Mouse (Mus musculus) intestine, postnatal 0 days (tissue): ENCODE results near the gene Zc3h7a. TPM values are rescaled to one million over a fixed set of nuclear protein-coding genes. Genes with fewer than 3 reads are reported as not detected.
A peak's percentile ranks its signal among the peaks of the same experiment; 100 is the strongest.

ENCODE experiments used
- ATAC-seq: fragments of 200-750 bp; cut with Nextera tagmentation; 2 replicates; pipeline ENCODE4 v1.8.0; 2017; ENCODE audit warnings: mild to moderate bottlenecking, moderate TSS enrichment, moderate library complexity
- H3K27ac ChIP-seq: fragments of 300-500 bp; sonication (generic); 2 replicates; pipeline ENCODE4 v1.5.1; 2014; ENCODE audit warnings: mild to moderate bottlenecking, low read depth, low read length, moderate library complexity
- H3K27me3 ChIP-seq: fragments of 300-500 bp; sonication (generic); replicated peaks from 2 replicates; pipeline ENCODE4 v1.6.1; 2014; ENCODE audit warnings: low read length, mixed read lengths; ENCODE audit not compliant: control insufficient read depth, insufficient read depth
- H3K36me3 ChIP-seq: fragments of 300-500 bp; sonication (generic); 2 replicates; pipeline ENCODE4 v1.6.1; 2014; ENCODE audit warnings: mild to moderate bottlenecking, moderate library complexity; ENCODE audit not compliant: control insufficient read depth, insufficient read depth
- H3K4me1 ChIP-seq: fragments of 300-500 bp; sonication (generic); replicated peaks from 2 replicates; pipeline ENCODE4 v1.6.1; 2014; ENCODE audit warnings: antibody characterized with exemption, low read length, mixed read lengths; ENCODE audit not compliant: control insufficient read depth, insufficient read depth
- H3K4me2 ChIP-seq: fragments of 300-500 bp; sonication (generic); replicated peaks from 2 replicates; pipeline ENCODE4 v1.6.1; 2014; ENCODE audit warnings: low read depth, mild to moderate bottlenecking, moderate library complexity
- H3K4me3 ChIP-seq: fragments of 300-500 bp; sonication (generic); 2 replicates; pipeline ENCODE4 v1.5.1; 2014; ENCODE audit warnings: low read depth, low read length
- H3K9ac ChIP-seq: fragments of 300-500 bp; sonication (generic); 2 replicates; pipeline ENCODE4 v1.6.1; 2014; ENCODE audit warnings: mild to moderate bottlenecking, low read depth, low read length
- H3K9me3 ChIP-seq: fragments of 300-500 bp; sonication (generic); 2 replicates; pipeline ENCODE4 v1.6.1; 2016; ENCODE audit warnings: mixed run types; ENCODE audit not compliant: control insufficient read depth
- CTCF ChIP-seq: sonication (generic); IDR thresholded peaks from 2 replicates; pipeline ENCODE4 v1.5.1; 2016; ENCODE audit warnings: low read depth, mild to moderate bottlenecking, control low read depth, antibody characterized with exemption, moderate library complexity
- WGBS: fragments of 180-500 bp; shearing (Covaris S2); extraction: QIAGEN DNeasy Blood & Tissue Kit; methylation state at CpG from one replicate; pipeline ENCODE4 v1.1.7; 2014; 5-methylcytosine and 5-hydroxymethylcytosine counted together
- microRNA-seq: library from miRNA; unstranded; fragments of <30 nt; microRNA quantifications from one replicate; pipeline ENCODE4, GENCODE M21; 2016
- polyA plus RNA-seq: library from polyadenylated mRNA; unstranded; fragments of >200 nt; fragmentation: Nextera tagmentation; extraction: Ambion mirVana; gene quantifications from 2 replicates; pipeline ENCODE4 v1.2.1, GENCODE M21; 2015

Gene Zc3h7a
- polyA plus RNA-seq, 1 experiment from 2014 or later = 32.4 TPM

GRCm38 (mm10) chr16:11093717-11094386 is 82.3 kb downstream of the Zc3h7a start:
- ATAC-seq = no peak
- H3K9me3 ChIP-seq = no peaks in the 10 kb centered on the region
- H3K4me2 ChIP-seq = no peak overlapping the region
- 86% methylated on average over 13 of the region's 13 CpGs for WGBS
- H3K27ac ChIP-seq = no peak overlapping the region
- no peak for TF ChIP-seq CTCF
- no peak overlapping the region for H3K4me3 ChIP-seq
- no peaks in the 10 kb centered on the region for H3K27me3 ChIP-seq
- peaks cover 53% of the 10 kb centered on the region for H3K36me3 ChIP-seq
- H3K4me1 ChIP-seq = no peaks in the 10 kb centered on the region
- H3K9ac ChIP-seq = no peak overlapping the region

- TF ChIP-seq CTCF = no peak
- no peak overlapping the region for H3K4me3 ChIP-seq
- no peak overlapping the region for H3K27ac ChIP-seq
- peaks cover 64% of the 10 kb centered on the region for H3K36me3 ChIP-seq
- H3K4me2 ChIP-seq = no peak overlapping the region
- no peaks in the 10 kb centered on the region for H3K4me1 ChIP-seq
- WGBS = 70% methylated on average over 3 of the region's 3 CpGs
- H3K9ac ChIP-seq = no peak overlapping the region
- H3K9me3 ChIP-seq = no peaks in the 10 kb centered on the region
- no peaks in the 10 kb centered on the region for H3K27me3 ChIP-seq
- ATAC-seq = no peak
These were observed 83.7 kb downstream of the Zc3h7a start for GRCm38 (mm10) chr16:11092523-11092922.

GRCm38 (mm10) chr16:11092061-11092460 is 84.1 kb downstream of the Zc3h7a start:
- Histone ChIP-seq H3K4me3 (no peak overlapping the region), H3K4me1 (no peaks in the 10 kb centered on the region), H3K27ac (no peak overlapping the region), H3K9me3 (no peaks in the 10 kb centered on the region), H3K4me2 (no peak overlapping the region), H3K27me3 (no peaks in the 10 kb centered on the region), H3K36me3 (peaks cover 68% of the 10 kb centered on the region), H3K9ac (no peak overlapping the region)
- WGBS = 56% methylated on average over 4 of the region's 4 CpGs
- ATAC-seq = no peak
- no peak for TF ChIP-seq CTCF

GRCm38 (mm10) chr16:11090836-11091570 is 85.2 kb downstream of the Zc3h7a start:
- Histone ChIP-seq H3K4me2 (no peak overlapping the region), H3K4me3 (no peak overlapping the region), H3K27me3 (no peaks in the 10 kb centered on the region), H3K4me1 (no peaks in the 10 kb centered on the region), H3K36me3 (peaks cover 68% of the 10 kb centered on the region), H3K9ac (no peak overlapping the region), H3K9me3 (no peaks in the 10 kb centered on the region), H3K27ac (no peak overlapping the region)
- TF ChIP-seq CTCF = no peak
- ATAC-seq = no peak
- WGBS = 79% methylated on average over 10 of the region's 10 CpGs

GRCm38 (mm10) chr16:11086856-11087588 is 89.2 kb downstream of the Zc3h7a start:
- no peak for ATAC-seq
- Histone ChIP-seq H3K27me3 (no peaks in the 10 kb centered on the region), H3K27ac (no peak overlapping the region), H3K4me3 (no peak overlapping the region), H3K9me3 (no peaks in the 10 kb centered on the region), H3K9ac (no peak overlapping the region), H3K4me2 (no peak overlapping the region), H3K36me3 (peaks cover 79% of the 10 kb centered on the region), H3K4me1 (no peaks in the 10 kb centered on the region)
- peak; percentile 37 for TF ChIP-seq CTCF
- WGBS = 90% methylated on average over 5 of the region's 5 CpGs

Small RNA genes lying within 50 kb of the gene (microRNA-seq; reads per million reads assigned to microRNA genes)
- gene Gm23935 = 10.6 reads per million, percentile 21 among the genes with 10 or more reads in this experiment

Other genes starting within 250 kb of the Zc3h7a start
- 8.2 and 8.9 TPM in 2 replicates for gene Snn, start 115.4 kb downstream of the Zc3h7a start, polyA plus RNA-seq
- 168 and 175 TPM in 2 replicates for gene Litaf, start 110.2 kb downstream of the Zc3h7a start, polyA plus RNA-seq
- gene Txndc11, start 41.7 kb downstream of the Zc3h7a start, polyA plus RNA-seq = 26.8 and 27.7 TPM in 2 replicates
- 61.1 and 65.5 TPM in 2 replicates for gene Rsl1d1, start 26.9 kb upstream of the Zc3h7a start, polyA plus RNA-seq
- gene Gspt1, start 77.9 kb upstream of the Zc3h7a start, polyA plus RNA-seq = 47.3 and 48.4 TPM in 2 replicates
- gene Tnfrsf17, start 137.4 kb upstream of the Zc3h7a start, polyA plus RNA-seq = not detected in 2 replicates
- gene Snx29, start 146.5 kb upstream of the Zc3h7a start, polyA plus RNA-seq = 1.9 and 4.0 TPM in 2 replicates